Mouse (Mus musculus) liver, adult 2 months (tissue): Measurements from ENCODE around the gene Gnl3. TPM values are rescaled to one million over a fixed set of nuclear protein-coding genes. Genes with fewer than 3 reads are reported as not detected.

Experiments
- DNase-seq: peaks from one replicate; pipeline ENCODE4 v3.0.0-alpha.2; 2011; ENCODE audit warnings: low read depth, low spot score; ENCODE audit errors: extremely low read depth
- H3K27ac ChIP-seq: fragments of 200-500 bp; replicated peaks from 2 replicates; pipeline ENCODE4 v1.5.1; 2012; ENCODE audit warnings: low read depth, mild to moderate bottlenecking, control low read depth, inconsistent platforms, low read length; ENCODE audit not compliant: insufficient read depth
- H3K27me3 ChIP-seq: fragments of 200-500 bp; 2 replicates; pipeline ENCODE4 v1.6.1; 2012; ENCODE audit warnings: mild to moderate bottlenecking, moderate library complexity, low read length, inconsistent platforms; ENCODE audit not compliant: control insufficient read depth, insufficient read depth
- H3K36me3 ChIP-seq: fragments of 200-500 bp; 2 replicates; pipeline ENCODE4 v1.6.1; 2012; ENCODE audit warnings: low read length, inconsistent platforms; ENCODE audit not compliant: control insufficient read depth, insufficient read depth
- H3K4me1 ChIP-seq: fragments of 200-500 bp; 2 replicates; pipeline ENCODE4 v1.6.1; 2011; ENCODE audit warnings: low read length; ENCODE audit not compliant: control insufficient read depth, insufficient read depth
- H3K4me3 ChIP-seq: fragments of 200-500 bp; 2 replicates; pipeline ENCODE4 v1.5.1; 2011; ENCODE audit warnings: low read depth, mild to moderate bottlenecking, control low read depth, low read length, moderate library complexity; ENCODE audit not compliant: insufficient read depth
- H3K79me2 ChIP-seq: fragments of 200-500 bp; 2 replicates; pipeline ENCODE4 v1.6.1; 2012; ENCODE audit warnings: inconsistent platforms, mild to moderate bottlenecking, low read length, moderate library complexity; ENCODE audit not compliant: control insufficient read depth, insufficient read depth
- H3K9ac ChIP-seq: fragments of 200-500 bp; 2 replicates; pipeline ENCODE4 v1.6.1; 2012; ENCODE audit warnings: low read depth, mild to moderate bottlenecking, control low read depth, inconsistent platforms, low read length
- CTCF ChIP-seq: fragments of 200-500 bp; IDR thresholded peaks from 2 replicates; pipeline ENCODE4 v1.5.1; 2011; ENCODE audit warnings: low read depth, low read length, control low read depth
- POLR2A ChIP-seq: fragments of 200-500 bp; IDR thresholded peaks from 2 replicates; pipeline ENCODE4 v1.6.1; 2011; ENCODE audit warnings: low read length, control low read depth; ENCODE audit not compliant: insufficient read depth; ENCODE audit errors: extremely low read depth
- WGBS: fragments of 180-500 bp; shearing (Covaris S2); methylation state at CpG from one replicate; pipeline ENCODE4 v1.1.7; 2018; 5-methylcytosine and 5-hydroxymethylcytosine counted together
- polyA plus RNA-seq: library from polyadenylated mRNA; depleted of rRNA; stranded (reverse); fragments of >200 nt; gene quantifications from 2 replicates; pipeline ENCODE4 v1.2.3, GENCODE M21; 2012
- total RNA-seq: library from RNA; depleted of rRNA; stranded (reverse); fragments of >200 nt; gene quantifications from 2 replicates; pipeline ENCODE4 v1.2.3, GENCODE M21; 2014

Gnl3 gene
- total and polyA plus RNA-seq, 2 experiments = 16.3 to 18.2 TPM

DNA sequence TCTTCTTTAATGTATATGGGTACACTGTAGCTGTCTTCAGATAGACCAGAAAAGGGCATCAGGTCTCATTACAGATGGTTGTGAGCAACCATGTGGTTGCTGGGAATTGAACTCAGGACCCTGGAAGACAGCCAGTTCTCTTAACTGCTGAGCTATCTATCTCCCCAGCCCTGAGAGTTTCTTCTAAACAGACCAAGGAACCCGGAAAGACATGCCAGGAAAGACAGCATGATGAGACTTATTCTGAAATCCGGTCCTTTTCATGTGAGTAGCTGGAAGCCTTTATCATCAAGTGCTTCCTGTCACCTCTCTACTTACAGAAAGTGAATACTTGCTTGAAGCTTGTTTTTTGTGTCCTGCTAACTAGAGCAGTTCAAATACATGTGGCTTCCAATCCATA lies 14.4 kb downstream of the Gnl3 start:
- Histone ChIP-seq H3K4me3 (no peak overlapping the region), H3K27ac (no peak overlapping the region), H3K36me3 (peaks cover 6% of the 10 kb centered on the region), H3K4me1 (no peaks in the 10 kb centered on the region; the same call in 1 of the 2 replicates), H3K9ac (no peak overlapping the region), H3K79me2 (peaks cover 3% of the 10 kb centered on the region; the same call in 1 of the 2 replicates), H3K27me3 (no peaks in the 10 kb centered on the region)
- WGBS = 72% methylated on average over 2 of the region's 2 CpGs
- no peak for DNase-seq
- no peak for TF ChIP-seq POLR2A
- no peak for TF ChIP-seq CTCF

DNA sequence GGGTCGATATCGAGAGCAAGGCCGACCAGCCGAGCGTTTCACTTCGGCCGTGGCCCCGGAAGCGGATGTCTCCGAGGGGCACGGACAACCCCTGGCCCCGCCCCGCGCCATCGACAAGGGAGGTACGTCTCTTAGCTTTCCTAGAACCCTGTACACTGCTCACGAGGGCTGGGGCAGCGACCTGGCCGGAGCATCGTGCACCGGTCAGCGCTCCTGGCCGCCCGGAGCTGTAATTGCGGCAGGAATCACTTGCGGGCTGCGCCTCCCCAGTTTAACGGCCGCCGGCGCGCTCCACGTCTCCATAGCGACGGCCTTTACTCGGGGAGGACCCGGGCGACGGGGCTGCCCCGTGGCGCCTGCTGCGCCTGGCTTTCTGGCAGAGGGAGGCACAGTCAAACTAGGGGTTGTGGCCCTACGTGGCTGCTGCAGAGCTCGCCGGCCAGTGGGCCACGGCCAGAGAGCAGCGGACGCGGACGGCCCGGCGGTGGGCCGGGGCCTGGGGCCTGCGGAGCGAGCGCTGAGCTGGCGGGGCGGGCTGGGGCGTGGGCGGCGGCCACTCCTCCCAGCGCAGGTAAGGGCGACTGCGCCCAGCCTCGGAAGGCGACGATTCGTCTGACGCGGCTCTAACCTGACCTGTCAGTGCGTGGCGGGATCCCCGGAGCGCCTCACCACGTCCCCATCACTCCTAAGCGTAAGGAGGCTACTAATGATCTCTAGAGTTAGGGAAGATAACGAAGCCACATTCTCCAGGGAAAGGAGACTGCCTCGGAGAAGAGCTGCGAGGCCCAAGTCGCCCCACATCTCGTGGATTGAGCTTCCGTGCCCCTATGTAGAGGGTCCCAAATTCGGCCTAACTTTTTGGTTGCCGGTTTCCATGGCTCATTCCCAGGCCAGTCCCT lies 17.4 kb downstream of the Gnl3 start, which contains the start of the genes Glt8d1 and Spcs1:
TSS of gene Glt8d1 (plus strand) at position 94 of the 899 bp plus-strand sequence.
TSS of gene Spcs1 (minus strand) at position 366 of the 899 bp plus-strand sequence.
- DNase-seq = peak; percentile 65
- Histone ChIP-seq H3K9ac (peak within 1 kb of the TSS; percentile 95), H3K27ac (peak within 1 kb of the TSS; percentile 89), H3K79me2 (peaks cover 3% of the 10 kb centered on the region; the same call in 1 of the 2 replicates), H3K27me3 (no peaks in the 10 kb centered on the region), H3K36me3 (peaks cover 3% of the 10 kb centered on the region; the same call in 1 of the 2 replicates), H3K4me1 (no peaks in the 10 kb centered on the region; the same call in 1 of the 2 replicates), H3K4me3 (peak within 1 kb of the TSS; percentile 99)
- TF ChIP-seq POLR2A (peak; percentile 71), CTCF (no peak)
- under 1% methylated on average over 84 of the region's 84 CpGs for WGBS

DNA sequence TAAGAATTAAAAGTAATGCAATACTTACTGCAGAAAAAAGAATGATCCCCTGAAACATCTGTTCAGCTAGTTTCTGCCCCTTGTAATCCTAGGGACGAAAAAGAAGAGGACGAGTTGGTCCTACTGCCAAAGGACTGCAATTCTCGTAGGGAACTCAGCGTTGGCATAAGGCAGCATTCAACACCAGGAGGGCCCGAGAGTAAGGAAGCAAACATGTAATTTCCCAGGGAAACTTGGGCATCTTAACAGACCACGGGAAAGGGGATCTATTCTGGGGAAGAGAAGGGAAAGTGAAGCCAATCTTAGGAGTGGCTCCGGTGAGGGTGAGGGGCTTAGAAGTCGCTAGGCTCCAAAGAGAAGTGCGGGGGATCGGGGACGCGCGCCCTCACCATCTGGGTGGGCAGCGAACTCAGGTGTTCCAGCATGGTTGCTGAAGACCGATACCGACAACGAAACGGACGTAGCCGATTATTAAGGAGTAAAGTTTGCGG lies 18.1 kb downstream of the Gnl3 start:
- Histone ChIP-seq H3K4me3 (peak overlapping the region; percentile 99), H3K27me3 (no peaks in the 10 kb centered on the region), H3K9ac (peak overlapping the region; percentile 95), H3K27ac (peak overlapping the region; percentile 89), H3K79me2 (peaks cover 3% of the 10 kb centered on the region; the same call in 1 of the 2 replicates), H3K4me1 (no peaks in the 10 kb centered on the region; the same call in 1 of the 2 replicates), H3K36me3 (peaks cover 3% of the 10 kb centered on the region; the same call in 1 of the 2 replicates)
- WGBS = under 1% methylated on average over 21 of the region's 21 CpGs
- DNase-seq = peak; percentile 36
- TF ChIP-seq CTCF = no peak
- no peak for TF ChIP-seq POLR2A

DNA sequence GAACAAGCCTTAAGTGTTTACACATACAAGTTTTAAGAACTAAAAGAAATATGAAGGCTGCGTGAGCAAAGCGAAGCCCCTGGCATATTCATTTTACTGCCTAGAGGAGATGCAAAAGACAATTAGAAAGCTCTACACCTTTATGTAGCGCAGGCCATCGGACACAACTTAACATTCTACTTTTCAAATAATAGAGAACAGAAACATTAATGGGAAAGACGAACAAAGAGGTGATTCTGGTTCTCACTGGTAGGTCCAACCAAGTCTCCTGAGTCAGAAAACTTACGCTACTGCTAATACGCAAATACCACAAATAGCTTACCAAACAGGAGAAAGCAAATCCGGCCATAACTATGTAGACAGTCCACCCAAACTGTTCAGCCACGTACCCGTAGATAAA lies 18.6 kb downstream of the Gnl3 start:
- TF ChIP-seq POLR2A = no peak
- no peak for TF ChIP-seq CTCF
- Histone ChIP-seq H3K27me3 (no peaks in the 10 kb centered on the region), H3K27ac (no peak overlapping the region), H3K36me3 (peaks cover 3% of the 10 kb centered on the region; the same call in 1 of the 2 replicates), H3K9ac (peak overlapping the region; percentile 95), H3K4me1 (no peaks in the 10 kb centered on the region; the same call in 1 of the 2 replicates), H3K4me3 (peak overlapping the region; percentile 99; the same call in 1 of the 2 replicates), H3K79me2 (peaks cover 3% of the 10 kb centered on the region; the same call in 1 of the 2 replicates)
- 32% methylated on average over 10 of the region's 10 CpGs for WGBS
- no peak for DNase-seq

DNA sequence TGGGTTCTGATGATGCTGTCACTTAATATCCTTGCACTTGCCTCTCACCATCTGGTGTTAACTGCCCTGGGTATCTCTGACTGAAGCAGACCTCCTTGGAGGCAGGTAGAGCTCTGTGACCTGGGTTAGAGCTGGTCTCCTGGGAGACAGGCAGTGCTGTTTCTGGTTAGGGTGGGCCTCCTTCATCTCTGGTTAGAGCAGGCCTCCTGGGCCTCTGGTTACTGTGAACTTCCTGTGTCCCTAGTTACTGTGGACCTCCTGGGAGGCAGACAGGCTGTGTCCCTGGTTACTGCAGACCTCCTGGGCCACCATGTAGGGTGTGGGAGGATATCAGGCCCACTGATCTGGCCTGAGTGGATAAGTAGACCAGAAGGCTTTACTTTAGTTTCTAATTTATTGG lies 22.5 kb downstream of the Gnl3 start:
- no peak overlapping the region for H3K4me3 ChIP-seq
- no peak overlapping the region for H3K27ac ChIP-seq
- no peaks in the 10 kb centered on the region for H3K27me3 ChIP-seq
- H3K79me2 ChIP-seq = peaks cover 3% of the 10 kb centered on the region; the same call in 1 of the 2 replicates
- no peak overlapping the region for H3K9ac ChIP-seq
- H3K4me1 ChIP-seq = no peaks in the 10 kb centered on the region
- H3K36me3 ChIP-seq = peaks cover 3% of the 10 kb centered on the region; the same call in 1 of the 2 replicates
- TF ChIP-seq POLR2A (no peak), CTCF (no peak)
- no peak for DNase-seq
